Mouse (Mus musculus) brain, embryonic 14.5 days (tissue): ENCODE measurements at regions not wholly inside any gene's neighbourhood (a gene's known extent, or its start where the extent isn't known, plus 50 kb on each side); places are given as distances from the start of the nearest gene placed in this dataset.

Source experiments
- CTCF ChIP-seq: fragments of 200-500 bp; IDR thresholded peaks from 2 replicates; pipeline ENCODE4 v1.5.1; 2012; ENCODE audit warnings: inconsistent platforms, mild to moderate bottlenecking, moderate library complexity, borderline replicate concordance; ENCODE audit not compliant: insufficient read depth, insufficient read length; ENCODE audit errors: extremely low read depth
- POLR2A ChIP-seq: fragments of 200-500 bp; IDR thresholded peaks from 2 replicates; pipeline ENCODE4 v1.6.1; 2012; ENCODE audit warnings: mild to moderate bottlenecking, inconsistent platforms, borderline replicate concordance; ENCODE audit not compliant: poor library complexity, insufficient read depth, insufficient read length, severe bottlenecking; ENCODE audit errors: extremely low read depth

GRCm38 (mm10) chr1:14064856-14065255, 2028.3 kb downstream of the 4930444P10Rik start:
- TF ChIP-seq CTCF (no peak), POLR2A (no peak)
